Mouse (Mus musculus): ENCODE measurements around the gene C2.
"Not testable (repeated sequence)": the region's sequence is repeated elsewhere in the genome, so short reads cannot be mapped to it uniquely, and the experiment has no call there.

Gene C2

GRCm38 (mm10) chr17:34836856-34837221 lies 61.2 kb downstream of the C2 start, which contains the start of the genes Stk19 and Dxo:
Gene Stk19, minus strand, starts transcription at chr17:34836945.
Gene Dxo, plus strand, starts transcription at chr17:34837019.
- peak; percentile 96 to 97 for DNase-seq (ENCODE audit: low spot score in 2 of 2)

GRCm38 (mm10) chr17:34836155-34836855 lies 61.8 kb downstream of the C2 start:
- DNase-seq (ENCODE audit: low spot score in 2 of 2): no peak

GRCm38 (mm10) chr17:34830776-34831175 lies 67.3 kb downstream of the C2 start:
- DNase-seq (ENCODE audit: low spot score in 2 of 2): not testable (repeated sequence)

GRCm38 (mm10) chr17:34814818-34815370 lies 83.2 kb downstream of the C2 start:
- no peak for DNase-seq (ENCODE audit: low spot score in 2 of 2)

- DNase-seq (ENCODE audit: low spot score in 2 of 2): not testable (repeated sequence)
These were observed 84.3 kb downstream of the C2 start for GRCm38 (mm10) chr17:34813747-34814146.
